Comparison of ENCODE assay signal across 9 mouse cellular contexts in the genomic region with DNA sequence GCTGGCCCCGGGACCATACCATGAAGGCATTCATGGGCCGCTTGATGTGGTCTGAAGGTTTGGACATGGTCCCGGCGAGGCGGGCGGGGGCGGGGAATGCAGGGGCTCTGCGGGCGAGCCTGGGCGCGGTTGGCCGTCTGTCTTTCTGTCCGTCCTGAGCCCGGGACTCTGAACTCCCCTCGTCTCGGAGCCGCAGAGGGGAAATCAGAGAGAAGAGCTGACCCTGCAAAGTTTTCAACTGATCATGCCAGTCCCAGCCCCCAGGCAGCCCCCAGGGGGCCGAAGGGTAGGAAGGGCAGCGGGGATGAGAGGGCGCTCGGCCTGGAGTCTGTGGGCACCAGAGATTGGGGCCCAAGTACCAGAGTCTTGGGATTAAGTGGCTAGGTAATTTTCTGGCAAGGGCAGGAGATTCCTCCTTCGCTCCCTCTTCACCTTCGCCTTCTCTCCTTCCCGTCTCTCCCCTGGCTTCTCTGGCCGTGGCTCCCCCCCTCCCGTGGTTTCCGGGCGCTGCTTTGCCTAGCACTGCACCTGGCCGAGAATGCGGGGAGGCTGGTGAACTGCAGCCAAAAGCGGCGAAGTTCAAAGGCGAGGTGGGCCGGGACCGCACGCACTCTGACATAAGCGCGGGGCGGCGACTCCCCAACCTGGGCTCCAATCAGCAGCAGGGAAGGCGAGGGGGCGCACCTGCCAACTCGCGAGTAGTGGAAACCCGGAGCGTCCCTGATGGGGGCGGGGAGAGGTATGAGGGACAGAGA. TPM values are rescaled to one million over a fixed set of nuclear protein-coding genes. Genes with fewer than 3 reads are reported as not detected.
DNase-seq lines count a peak whose midpoint lies in the region; ATAC-seq lines count a peak whose summit lies in the region.
"Had no signal": no experiment of that assay in that cellular context is flagged by ENCODE, and none has a peak within 500 bp of the region (broad histone marks: within the 10 kb centered on the region; RNA-seq: fewer than 3 reads in every experiment).

A gene (minus strand): TSS at position 553 of the 755 bp plus-strand sequence.

- no peak for DNase-seq in heart, postnatal 14 days
- peak; percentile 51 for DNase-seq in forebrain, embryonic 10.5 days (ENCODE audit: extremely low spot score, low spot score)
- no peak for DNase-seq in liver, embryonic 13.5 days
- no peak for DNase-seq in ovary, postnatal 14 days (ENCODE audit: low spot score)
- DNase-seq in gastrocnemius, adult 18-20 months (ENCODE audit: low spot score) = no peak
- DNase-seq in right cerebral cortex, postnatal 14 days = no peak

- H3K27ac ChIP-seq in heart, embryonic 16.5 days (ENCODE audit: low read length) = no peak within 1 kb of the TSS
- no peak within 1 kb of the TSS for H3K27ac ChIP-seq in forebrain, embryonic 10.5 days
- H3K27ac ChIP-seq in liver, embryonic 13.5 days = no peak within 1 kb of the TSS
- H3K27ac ChIP-seq in stomach, embryonic 14.5 days (ENCODE audit: low read length) = no peak within 1 kb of the TSS

- H3K4me2 ChIP-seq in heart, embryonic 16.5 days (ENCODE audit: low read depth, low read length) = peak within 1 kb of the TSS; percentile 52
- H3K4me2 ChIP-seq in liver, embryonic 13.5 days = peak within 1 kb of the TSS; percentile 21
- H3K4me2 ChIP-seq in stomach, embryonic 14.5 days (replicated peaks; ENCODE audit: low read depth, low read length) = peak within 1 kb of the TSS; percentile 29

- 3% methylated on average over 47 of the region's 47 CpGs for WGBS in heart, embryonic 16.5 days
- WGBS in forebrain, embryonic 10.5 days = under 1% methylated on average over 47 of the region's 47 CpGs
- WGBS in liver, embryonic 13.5 days (ENCODE audit: insufficient replicate concordance) = 3% methylated on average over 44 of the region's 47 CpGs
- under 1% methylated on average over 47 of the region's 47 CpGs for WGBS in stomach, embryonic 14.5 days

- intact Hi-C loops in heart, postnatal 14 days (cut with DNase I) = no loop called here

- no peak within 1 kb of the TSS for H3K9ac ChIP-seq in heart, embryonic 16.5 days (ENCODE audit: low read length)
- H3K9ac ChIP-seq in liver, embryonic 13.5 days = no peak within 1 kb of the TSS
- no peak within 1 kb of the TSS for H3K9ac ChIP-seq in stomach, embryonic 14.5 days (replicated peaks; ENCODE audit: low read depth, low read length)

- peaks cover 96% of the 10 kb centered on the region for H3K27me3 ChIP-seq in heart, embryonic 16.5 days (ENCODE audit: control insufficient read depth, insufficient read depth, low read length)
- H3K27me3 ChIP-seq in forebrain, embryonic 10.5 days (ENCODE audit: poor library complexity, severe bottlenecking) = peaks cover 100% of the 10 kb centered on the region
- peaks cover 98% of the 10 kb centered on the region for H3K27me3 ChIP-seq in liver, embryonic 13.5 days
- peaks cover 61% of the 10 kb centered on the region for H3K27me3 ChIP-seq in stomach, embryonic 14.5 days (ENCODE audit: control insufficient read depth, insufficient read depth, low read length)

- peaks cover 5% of the 10 kb centered on the region for H3K4me1 ChIP-seq in heart, embryonic 16.5 days (ENCODE audit: control insufficient read depth, insufficient read depth, low read length)
- H3K4me1 ChIP-seq in forebrain, embryonic 10.5 days = peaks cover 57% of the 10 kb centered on the region
- H3K4me1 ChIP-seq in liver, embryonic 13.5 days (replicated peaks) = no peaks in the 10 kb centered on the region
- H3K4me1 ChIP-seq in stomach, embryonic 14.5 days (ENCODE audit: control insufficient read depth, insufficient read depth, low read length) = peaks cover 8% of the 10 kb centered on the region; the same call in 1 of the 2 replicates

- no peaks in the 10 kb centered on the region; the same call in 1 of the 2 replicates for H3K9me3 ChIP-seq in heart, embryonic 16.5 days (replicated peaks; ENCODE audit: control insufficient read depth, low read length)
- H3K9me3 ChIP-seq in forebrain, embryonic 10.5 days = no peaks in the 10 kb centered on the region
- no peaks in the 10 kb centered on the region for H3K9me3 ChIP-seq in liver, embryonic 13.5 days (replicated peaks)
- no peaks in the 10 kb centered on the region for H3K9me3 ChIP-seq in stomach, embryonic 14.5 days (ENCODE audit: control insufficient read depth, low read depth, low read length)

- no peak for ATAC-seq in heart, embryonic 16.5 days (replicated peaks; ENCODE audit: extremely low read depth, insufficient read depth, low FRiP score)
- no peak for ATAC-seq in liver, embryonic 13.5 days (ENCODE audit: low read depth)
- peak; percentile 73; the same call in 1 of the 2 replicates for ATAC-seq in stomach, embryonic 14.5 days (ENCODE audit: insufficient number of reproducible peaks, insufficient read depth, low FRiP score, low read depth)

- peak within 1 kb of the TSS; percentile 36 for H3K4me3 ChIP-seq in heart, embryonic 16.5 days (ENCODE audit: low read length)
- peak within 1 kb of the TSS; percentile 43 for H3K4me3 ChIP-seq in forebrain, embryonic 10.5 days
- no peak within 1 kb of the TSS for H3K4me3 ChIP-seq in liver, embryonic 13.5 days (replicated peaks)
- peak within 1 kb of the TSS; percentile 21; the same call in 1 of the 2 replicates for H3K4me3 ChIP-seq in stomach, embryonic 14.5 days (ENCODE audit: low read depth, low read length)

- H3K36me3 ChIP-seq in heart, embryonic 16.5 days (ENCODE audit: control insufficient read depth, insufficient read depth) = no peaks in the 10 kb centered on the region
- H3K36me3 ChIP-seq in forebrain, embryonic 10.5 days (replicated peaks) = no peaks in the 10 kb centered on the region
- H3K36me3 ChIP-seq in liver, embryonic 13.5 days = no peaks in the 10 kb centered on the region
- H3K36me3 ChIP-seq in stomach, embryonic 14.5 days (ENCODE audit: control insufficient read depth, insufficient read depth, low read length) = no peaks in the 10 kb centered on the region

RNA-seq across cellular contexts. Expression of the gene that starts here (rescaled TPM):
- polyA plus RNA-seq in heart, embryonic 16.5 days (2015; fragmentation: Nextera tagmentation; extraction: Ambion mirVana) = 0.07 TPM in 1 of 2 replicates, not detected in the other
- not detected for total RNA-seq in heart, postnatal 14 days (2021)
- 1.4 and 2.1 TPM in 2 replicates for polyA plus RNA-seq in forebrain, embryonic 10.5 days (2016; fragmentation: Nextera tagmentation; extraction: Ambion mirVana)
- polyA plus RNA-seq in liver, embryonic 13.5 days (2015; fragmentation: Nextera tagmentation; extraction: Ambion mirVana) = not detected in 2 replicates
- polyA plus RNA-seq in stomach, embryonic 14.5 days (2014; fragmentation: Nextera tagmentation; extraction: Ambion mirVana) = not detected in 2 replicates
- total RNA-seq in gastrocnemius, adult 18-20 months (2021) = not detected
- total RNA-seq: MEL had no signal

Comparison
In these comparisons a context has a peak if more than half of its experiments do, and no peak if none do; other contexts are left out.
1. Peak in ATAC-seq, H3K4me3 ChIP-seq and H3K4me2 ChIP-seq in stomach, embryonic 14.5 days; RNA of the gene not detected or under 1 TPM.